Mouse (Mus musculus) lung, embryonic 15.5 days (tissue): ENCODE measurements around the gene Vezf1. TPM values are rescaled to one million over a fixed set of nuclear protein-coding genes. Genes with fewer than 3 reads are reported as not detected.

Experiments used
- ATAC-seq: fragments of 200-750 bp; cut with Nextera tagmentation; 2 replicates; pipeline ENCODE4 v1.8.0; 2017; ENCODE audit warnings: moderate number of reproducible peaks, borderline replicate concordance; ENCODE audit not compliant: low FRiP score, low TSS enrichment; ENCODE audit errors: extremely low read depth
- H3K27ac ChIP-seq: fragments of 300-500 bp; sonication (generic); 2 replicates; pipeline ENCODE4 v1.5.1; 2015; ENCODE audit warnings: moderate library complexity, mild to moderate bottlenecking, inconsistent platforms
- H3K27me3 ChIP-seq: fragments of 300-500 bp; sonication (generic); 2 replicates; pipeline ENCODE4 v1.6.1; 2015; ENCODE audit warnings: inconsistent platforms
- H3K36me3 ChIP-seq: fragments of 300-500 bp; sonication (generic); 2 replicates; pipeline ENCODE4 v1.6.1; 2015; ENCODE audit warnings: inconsistent platforms
- H3K4me1 ChIP-seq: fragments of 300-500 bp; sonication (generic); 2 replicates; pipeline ENCODE4 v1.6.1; 2015; ENCODE audit warnings: inconsistent platforms
- H3K4me2 ChIP-seq: fragments of 300-500 bp; sonication (generic); 2 replicates; pipeline ENCODE4 v1.6.1; 2015; ENCODE audit warnings: inconsistent platforms, mild to moderate bottlenecking, moderate library complexity
- H3K4me3 ChIP-seq: fragments of 300-500 bp; sonication (generic); 2 replicates; pipeline ENCODE4 v1.5.1; 2015; ENCODE audit warnings: mild to moderate bottlenecking, inconsistent platforms
- H3K9ac ChIP-seq: fragments of 300-500 bp; sonication (generic); 2 replicates; pipeline ENCODE4 v1.6.1; 2015; ENCODE audit warnings: inconsistent platforms
- H3K9me3 ChIP-seq: fragments of 300-500 bp; sonication (generic); 2 replicates; pipeline ENCODE4 v1.6.1; 2016; ENCODE audit warnings: inconsistent platforms
- WGBS: fragments of 180-500 bp; shearing (Covaris S2); methylation state at CpG from one replicate; pipeline ENCODE4 v1.1.7; 2015; 5-methylcytosine and 5-hydroxymethylcytosine counted together
- polyA plus RNA-seq: library from polyadenylated mRNA; unstranded; fragments of >200 nt; fragmentation: Nextera tagmentation; extraction: Ambion mirVana; gene quantifications from 2 replicates; pipeline ENCODE4 v1.2.1, GENCODE M21; 2015

The Vezf1 gene
- 37.7 and 39.7 TPM in 2 replicates for polyA plus RNA-seq

GRCm38 (mm10) chr11:88067586-88068410, at the start of gene Vezf1:
Gene Vezf1, plus strand, starts transcription at chr11:88068279.
- H3K9ac ChIP-seq, result peak within 1 kb of the TSS; percentile 96
- H3K4me2 ChIP-seq, result peak within 1 kb of the TSS; percentile 87
- no peaks in the 10 kb centered on the region for H3K36me3 ChIP-seq
- peak within 1 kb of the TSS; percentile 99 for H3K27ac ChIP-seq
- ATAC-seq, result peak; percentile 85
- no peaks in the 10 kb centered on the region for H3K9me3 ChIP-seq
- no peaks in the 10 kb centered on the region for H3K27me3 ChIP-seq
- H3K4me3 ChIP-seq, result peak within 1 kb of the TSS; percentile 98
- H3K4me1 ChIP-seq, result peaks cover 35% of the 10 kb centered on the region
- 1% methylated on average over 38 of the region's 81 CpGs for WGBS

- Histone ChIP-seq H3K4me3 (no peak overlapping the region), H3K27me3 (no peaks in the 10 kb centered on the region), H3K9ac (no peak overlapping the region), H3K27ac (no peak overlapping the region), H3K4me1 (no peaks in the 10 kb centered on the region; the same call in 1 of the 2 replicates), H3K4me2 (no peak overlapping the region), H3K36me3 (no peaks in the 10 kb centered on the region), H3K9me3 (no peaks in the 10 kb centered on the region)
- no peak for ATAC-seq
- 50% methylated on average over 2 of the region's 2 CpGs for WGBS
Measured at GRCm38 (mm10) chr11:88023933-88024332, 44.1 kb upstream of the Vezf1 start.

- Histone ChIP-seq H3K27me3 (no peaks in the 10 kb centered on the region), H3K4me3 (no peak overlapping the region), H3K4me2 (no peak overlapping the region), H3K36me3 (no peaks in the 10 kb centered on the region), H3K9me3 (no peaks in the 10 kb centered on the region), H3K27ac (no peak overlapping the region), H3K4me1 (no peaks in the 10 kb centered on the region; the same call in 1 of the 2 replicates), H3K9ac (no peak overlapping the region)
- 68% methylated on average over 9 of the region's 9 CpGs for WGBS
- ATAC-seq, result no peak
Measured at GRCm38 (mm10) chr11:88027391-88028035, 40.6 kb upstream of the Vezf1 start.

- ATAC-seq, result no peak
- Histone ChIP-seq H3K9me3 (no peaks in the 10 kb centered on the region), H3K4me1 (peaks cover 2% of the 10 kb centered on the region; the same call in 1 of the 2 replicates), H3K9ac (no peak overlapping the region), H3K4me2 (no peak overlapping the region), H3K4me3 (no peak overlapping the region), H3K36me3 (no peaks in the 10 kb centered on the region), H3K27me3 (no peaks in the 10 kb centered on the region), H3K27ac (no peak overlapping the region)
- 24% methylated on average over 16 of the region's 16 CpGs for WGBS
Measured at GRCm38 (mm10) chr11:88028193-88028684, 39.8 kb upstream of the Vezf1 start.

- Histone ChIP-seq H3K9me3 (no peaks in the 10 kb centered on the region), H3K9ac (no peak overlapping the region), H3K4me1 (peaks cover 3% of the 10 kb centered on the region; the same call in 1 of the 2 replicates), H3K27ac (no peak overlapping the region), H3K4me3 (no peak overlapping the region), H3K27me3 (no peaks in the 10 kb centered on the region), H3K4me2 (no peak overlapping the region), H3K36me3 (no peaks in the 10 kb centered on the region)
- ATAC-seq, result no peak
- 91% methylated on average over 7 of the region's 7 CpGs for WGBS
Measured at GRCm38 (mm10) chr11:88030219-88030618, 37.9 kb upstream of the Vezf1 start.

- no peak overlapping the region for H3K9ac ChIP-seq
- H3K4me3 ChIP-seq, result no peak overlapping the region
- H3K9me3 ChIP-seq, result no peaks in the 10 kb centered on the region
- no peak overlapping the region for H3K27ac ChIP-seq
- WGBS, result 37% methylated on average over 2 of the region's 2 CpGs
- peaks cover 3% of the 10 kb centered on the region; the same call in 1 of the 2 replicates for H3K4me1 ChIP-seq
- no peaks in the 10 kb centered on the region for H3K36me3 ChIP-seq
- ATAC-seq, result no peak
- H3K27me3 ChIP-seq, result no peaks in the 10 kb centered on the region
- H3K4me2 ChIP-seq, result no peak overlapping the region
Measured at GRCm38 (mm10) chr11:88030836-88031235, 37.2 kb upstream of the Vezf1 start.

GRCm38 (mm10) chr11:88031753-88032152, 36.3 kb upstream of the Vezf1 start:
- H3K36me3 ChIP-seq, result no peaks in the 10 kb centered on the region
- H3K9me3 ChIP-seq, result no peaks in the 10 kb centered on the region
- ATAC-seq, result no peak
- H3K4me3 ChIP-seq, result no peak overlapping the region
- H3K4me1 ChIP-seq, result peaks cover 3% of the 10 kb centered on the region; the same call in 1 of the 2 replicates
- no peak overlapping the region for H3K4me2 ChIP-seq
- H3K27ac ChIP-seq, result no peak overlapping the region
- 96% methylated on average over 5 of the region's 5 CpGs for WGBS
- H3K27me3 ChIP-seq, result no peaks in the 10 kb centered on the region
- no peak overlapping the region for H3K9ac ChIP-seq

- WGBS, result 74% methylated on average over 7 of the region's 7 CpGs
- Histone ChIP-seq H3K27me3 (no peaks in the 10 kb centered on the region), H3K36me3 (no peaks in the 10 kb centered on the region), H3K9me3 (no peaks in the 10 kb centered on the region), H3K27ac (no peak overlapping the region), H3K4me2 (no peak overlapping the region), H3K4me3 (no peak overlapping the region), H3K4me1 (0 out of 2 replicates have a peak, but pooled peaks cover 3% of the 10 kb centered on the region), H3K9ac (no peak overlapping the region)
- ATAC-seq, result no peak
Measured at GRCm38 (mm10) chr11:88035970-88036369, 32.1 kb upstream of the Vezf1 start.

GRCm38 (mm10) chr11:88036761-88037251, 31.3 kb upstream of the Vezf1 start:
- ATAC-seq, result no peak
- no peak overlapping the region for H3K27ac ChIP-seq
- no peak overlapping the region for H3K4me2 ChIP-seq

GRCm38 (mm10) chr11:88037386-88037785, 30.7 kb upstream of the Vezf1 start:
- 57% methylated on average over 3 of the region's 3 CpGs for WGBS
- no peaks in the 10 kb centered on the region for H3K27me3 ChIP-seq
- no peak overlapping the region for H3K27ac ChIP-seq
- ATAC-seq, result no peak
- no peak overlapping the region for H3K4me2 ChIP-seq
- no peaks in the 10 kb centered on the region for H3K9me3 ChIP-seq
- H3K4me3 ChIP-seq, result no peak overlapping the region
- 0 out of 2 replicates have a peak, but pooled peaks cover 3% of the 10 kb centered on the region for H3K4me1 ChIP-seq
- H3K36me3 ChIP-seq, result no peaks in the 10 kb centered on the region
- no peak overlapping the region for H3K9ac ChIP-seq

More at GRCm38 (mm10) chr11:88036761-88037251, 31.3 kb upstream of the Vezf1 start:
- H3K4me1 ChIP-seq, result 0 out of 2 replicates have a peak, but pooled peaks cover 3% of the 10 kb centered on the region
- no peaks in the 10 kb centered on the region for H3K36me3 ChIP-seq
- no peaks in the 10 kb centered on the region for H3K27me3 ChIP-seq
- H3K9me3 ChIP-seq, result no peaks in the 10 kb centered on the region
- 58% methylated on average over 10 of the region's 10 CpGs for WGBS
- H3K9ac ChIP-seq, result no peak overlapping the region
- H3K4me3 ChIP-seq, result no peak overlapping the region

GRCm38 (mm10) chr11:88039066-88039465, 29.0 kb upstream of the Vezf1 start:
- WGBS, result 97% methylated on average over 1 of the region's 1 CpGs
- Histone ChIP-seq H3K4me2 (no peak overlapping the region), H3K4me3 (no peak overlapping the region), H3K9ac (no peak overlapping the region), H3K9me3 (no peaks in the 10 kb centered on the region), H3K27ac (no peak overlapping the region), H3K27me3 (no peaks in the 10 kb centered on the region), H3K4me1 (no peaks in the 10 kb centered on the region), H3K36me3 (no peaks in the 10 kb centered on the region)
- no peak for ATAC-seq

GRCm38 (mm10) chr11:88044314-88044713, 23.8 kb upstream of the Vezf1 start:
- ATAC-seq, result no peak
- H3K4me2 ChIP-seq, result no peak overlapping the region
- no peak overlapping the region for H3K9ac ChIP-seq
- H3K9me3 ChIP-seq, result no peaks in the 10 kb centered on the region
- H3K4me3 ChIP-seq, result no peak overlapping the region
- H3K36me3 ChIP-seq, result peaks cover 5% of the 10 kb centered on the region; the same call in 1 of the 2 replicates
- H3K27me3 ChIP-seq, result no peaks in the 10 kb centered on the region
- H3K27ac ChIP-seq, result no peak overlapping the region
- H3K4me1 ChIP-seq, result peaks cover 14% of the 10 kb centered on the region
